Mouse (Mus musculus) spleen, embryonic (tissue): ENCODE data around the gene Mmp8.

Source experiments
- CTCF ChIA-PET: fragments of 350-600 bp; sonication (Branson Sonifier 250); formaldehyde crosslinking; loops from one replicate; lab custom pipeline; 2022; lab: Charles Lee

Mmp8 gene

DNA sequence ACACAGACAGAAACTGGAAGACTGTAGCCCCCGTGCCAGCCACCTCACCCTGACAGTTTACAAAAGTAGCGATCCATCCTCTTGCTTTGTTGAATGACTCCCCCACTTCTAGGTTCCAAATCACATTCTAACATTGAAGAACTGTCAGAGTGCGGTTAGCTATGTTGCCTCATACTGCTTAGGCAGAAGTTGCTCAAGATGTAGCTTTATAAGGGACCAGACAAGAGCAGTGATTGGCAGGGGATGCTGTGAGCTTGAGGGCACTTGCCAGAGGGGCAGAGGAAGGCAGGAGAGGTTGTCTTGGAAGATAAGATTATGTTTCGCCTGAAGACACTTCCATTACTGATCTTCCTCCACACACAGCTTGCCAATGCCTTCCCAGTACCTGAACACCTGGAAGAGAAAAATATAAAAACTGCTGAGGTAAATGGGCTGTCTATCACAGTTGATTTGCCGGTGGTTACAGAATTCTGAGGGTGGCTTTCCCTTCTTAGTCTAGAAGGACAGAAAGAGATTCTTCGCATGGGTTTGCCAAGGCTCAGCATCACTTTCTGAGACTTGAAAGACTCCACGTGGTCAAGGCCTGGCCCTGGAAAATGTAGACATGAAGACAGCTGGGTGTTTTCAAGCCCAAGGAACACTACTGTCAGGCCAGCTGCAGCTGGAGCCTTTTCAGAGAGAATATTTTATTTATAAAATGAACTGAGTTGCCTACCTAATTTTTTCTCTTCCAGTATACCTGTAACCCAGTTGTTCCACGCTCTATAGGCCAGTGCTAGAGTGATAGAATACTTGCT, at the start of gene Mmp8:
Gene Mmp8, plus strand, starts transcription at position 236 of the 797 bp plus-strand sequence.
- CTCF ChIA-PET = no interaction called here

- CTCF ChIA-PET = no interaction called here
These were observed 48.5 kb upstream of the Mmp8 start for GRCm38 (mm10) chr9:7509619-7510233.

GRCm38 (mm10) chr9:7517944-7518571, 40.2 kb upstream of the Mmp8 start:
- CTCF ChIA-PET = interaction anchor here (0.6 kb wide), 1 partner anchor 479 kb away, joined by 3 read pairs; no protein-coding TSS in a partner anchor

- CTCF ChIA-PET = no interaction called here
These were observed 31.9 kb upstream of the Mmp8 start for GRCm38 (mm10) chr9:7526255-7526940.

- CTCF ChIA-PET = no interaction called here
These were observed 15.5 kb upstream of the Mmp8 start for GRCm38 (mm10) chr9:7542763-7543162.

GRCm38 (mm10) chr9:7544923-7545457, 13.3 kb upstream of the Mmp8 start:
- CTCF ChIA-PET = no interaction called here

DNA sequence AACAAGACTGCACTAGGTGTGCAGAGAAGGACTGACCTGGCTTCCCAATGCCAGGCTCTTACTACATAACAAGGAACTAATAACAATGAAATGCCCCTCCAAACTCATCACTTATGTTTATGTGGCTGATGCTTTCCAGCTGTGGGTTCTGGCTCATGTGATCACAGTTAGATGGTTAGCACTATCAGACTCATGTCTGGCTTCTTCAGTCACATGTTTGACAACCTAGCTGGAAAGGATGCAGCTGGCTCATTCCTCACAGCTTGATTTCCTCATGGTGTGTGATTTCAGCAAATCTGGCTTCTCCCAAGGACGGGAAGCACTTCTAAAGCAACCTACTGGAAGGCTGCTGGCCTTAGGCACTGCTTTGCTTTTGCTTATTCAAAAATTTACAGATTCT, 12.8 kb upstream of the Mmp8 start:
- CTCF ChIA-PET = no interaction called here

DNA sequence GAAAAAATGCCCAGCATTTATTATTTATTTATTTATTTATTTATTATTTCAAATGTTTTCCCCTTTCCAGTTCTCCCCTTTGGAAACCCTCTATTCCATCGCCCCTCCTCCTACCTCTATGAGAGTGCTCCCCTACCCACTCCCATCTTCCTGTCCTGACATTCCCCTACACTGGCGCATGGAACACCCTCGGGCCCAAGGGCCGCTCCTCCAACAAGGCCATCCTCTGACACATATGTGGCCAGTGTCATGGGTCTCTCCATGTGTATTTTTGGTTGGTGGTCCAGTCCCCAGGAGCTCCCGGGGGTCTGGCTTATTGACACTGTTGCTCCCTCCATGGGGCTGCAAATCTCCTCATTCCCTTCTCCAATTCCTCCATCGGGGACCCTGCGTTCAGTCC, 12.3 kb upstream of the Mmp8 start:
- CTCF ChIA-PET = no interaction called here

- CTCF ChIA-PET = interaction anchor here (0.5 to 0.7 kb wide), 2 partner anchors 77 to 341 kb away, joined by 3 read pairs; no protein-coding TSS in a partner anchor
These were observed 6.3 kb upstream of the Mmp8 start for GRCm38 (mm10) chr9:7551943-7552342.

GRCm38 (mm10) chr9:7553536-7553935, 4.7 kb upstream of the Mmp8 start:
- CTCF ChIA-PET = no interaction called here

- CTCF ChIA-PET = no interaction called here
These were observed 3.9 kb upstream of the Mmp8 start for GRCm38 (mm10) chr9:7554382-7554781.

DNA sequence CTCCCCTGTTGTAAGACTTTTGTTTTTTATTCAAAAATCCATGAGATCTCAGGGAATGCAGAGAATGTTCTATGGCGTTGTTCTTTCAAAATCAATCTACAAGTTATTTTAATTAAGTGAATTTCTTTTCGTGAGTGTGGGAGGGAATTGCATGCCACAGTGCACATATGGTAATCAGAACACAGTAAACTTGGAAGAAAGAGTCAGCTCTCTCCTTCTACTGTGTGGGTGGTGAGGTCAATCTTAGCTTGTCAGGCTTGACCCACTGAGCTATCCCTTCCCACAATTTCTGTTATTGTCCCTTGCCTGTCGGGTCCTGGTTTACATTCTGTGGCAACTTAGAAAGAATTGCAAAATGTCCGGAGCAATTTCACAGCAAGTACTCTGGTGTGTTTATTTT, 1.8 kb downstream of the Mmp8 start:
- CTCF ChIA-PET = no interaction called here

DNA sequence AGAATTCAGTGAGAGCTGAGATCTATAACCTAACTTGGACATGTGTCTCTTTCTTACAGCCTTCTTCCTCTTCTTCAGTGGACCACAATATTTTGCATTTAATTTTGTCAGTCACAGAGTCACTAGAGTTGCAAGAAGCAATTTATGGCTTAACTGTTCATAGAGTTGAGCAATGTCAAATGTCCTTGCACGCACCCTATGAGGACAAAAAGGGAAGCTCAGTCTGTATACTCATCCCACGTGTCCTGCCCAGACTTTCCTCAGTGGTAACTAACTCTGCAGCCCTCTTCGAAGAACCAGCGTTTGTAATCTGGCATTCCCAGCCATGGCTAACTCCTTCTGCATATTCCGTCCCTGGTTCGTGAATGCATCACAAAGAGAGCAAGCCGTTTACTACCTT, 9.1 kb downstream of the Mmp8 start:
- CTCF ChIA-PET = no interaction called here

DNA sequence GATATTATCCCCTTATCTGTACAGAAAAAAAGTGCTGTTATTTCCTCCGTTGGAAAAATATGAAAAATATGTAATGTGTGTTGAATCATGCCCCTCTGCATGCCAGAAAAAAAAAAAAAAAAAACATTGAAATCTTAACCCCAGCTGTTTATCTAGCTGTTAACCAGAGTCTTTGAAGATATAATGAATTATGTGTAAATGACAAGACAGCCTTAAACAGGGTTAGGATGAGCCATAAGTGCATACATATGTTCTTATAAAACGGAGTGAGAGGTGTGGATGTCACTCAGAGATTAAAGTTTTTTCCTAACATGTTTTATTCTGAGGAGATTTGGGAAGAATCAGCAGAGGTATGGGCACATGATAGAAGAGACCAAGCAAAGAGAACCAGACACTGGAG, 9.7 kb downstream of the Mmp8 start:
- CTCF ChIA-PET = no interaction called here

DNA sequence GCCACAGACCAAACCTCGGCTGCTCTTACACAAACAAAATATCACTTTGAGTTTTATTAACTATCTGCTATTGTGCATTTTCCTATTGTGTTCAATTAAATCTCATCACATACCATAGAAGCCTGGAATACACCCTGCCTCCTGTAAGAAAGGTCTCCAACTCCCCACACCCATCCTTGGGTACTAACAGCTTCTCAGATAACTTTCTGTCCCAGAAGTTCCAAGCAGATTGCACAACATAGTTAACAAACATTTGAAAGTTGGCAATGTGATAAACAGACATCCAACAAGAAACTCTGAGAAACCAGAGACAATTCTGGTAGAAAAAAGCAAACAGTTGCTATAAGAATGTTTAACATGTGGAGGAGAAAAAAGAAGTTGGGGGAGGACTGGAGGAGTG, 12.2 kb downstream of the Mmp8 start:
- CTCF ChIA-PET = no interaction called here

- CTCF ChIA-PET = no interaction called here
These were observed 12.9 kb downstream of the Mmp8 start, which contains the start of gene Mmp27 for GRCm38 (mm10) chr9:7571162-7571561. Gene Mmp27, plus strand, starts transcription at chr9:7571396.

GRCm38 (mm10) chr9:7572188-7572587, 13.9 kb downstream of the Mmp8 start:
- CTCF ChIA-PET = no interaction called here

- CTCF ChIA-PET = no interaction called here
These were observed 14.5 kb downstream of the Mmp8 start for GRCm38 (mm10) chr9:7572663-7573308.

DNA sequence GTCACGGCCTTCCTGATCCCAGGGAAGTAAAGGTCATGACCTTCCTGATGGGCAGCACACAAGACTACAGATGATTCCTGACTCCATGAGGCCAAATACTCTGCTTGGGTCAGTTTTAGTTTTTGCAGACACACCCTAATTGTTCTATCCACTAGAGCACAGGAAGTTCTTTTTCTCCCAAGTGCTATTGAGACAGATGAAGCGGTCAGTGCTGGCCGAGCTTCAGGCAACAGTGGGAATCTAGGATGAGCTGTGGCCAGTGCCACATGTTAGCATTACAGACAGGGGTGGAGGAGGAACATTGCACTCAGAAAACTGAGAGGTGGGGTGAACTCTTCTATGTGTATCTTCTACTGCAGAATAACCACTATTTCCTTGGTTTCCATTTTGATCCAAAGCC, 17.3 kb downstream of the Mmp8 start:
- CTCF ChIA-PET = no interaction called here

- CTCF ChIA-PET = no interaction called here
These were observed 19.1 kb downstream of the Mmp8 start for GRCm38 (mm10) chr9:7577371-7577770.

- CTCF ChIA-PET = no interaction called here
These were observed 31.8 kb downstream of the Mmp8 start for GRCm38 (mm10) chr9:7590063-7590462.
